Mouse (Mus musculus) CH12.LX (cell line): ENCODE data around the gene Tsnaxip1.

ENCODE experiments used
- BHLHE40 ChIP-seq: IDR thresholded peaks from 2 replicates; pipeline ENCODE4 v1.6.1; 2011; ENCODE audit warnings: mild to moderate bottlenecking, low read depth, low read length, improper control_type of control experiment
- CTCF ChIP-seq, 2 experiments: IDR thresholded peaks in 1 of 2; conservative IDR thresholded peaks in 1 of 2; 2 replicates each; pipeline ENCODE4 v1.5.1; 2011 to 2012; ENCODE audit warnings: low read depth in 2 of 2, low read length in 2 of 2, improper control_type of control experiment in 1 of 2, inconsistent platforms in 1 of 2, mild to moderate bottlenecking in 1 of 2, moderate library complexity in 1 of 2
- EP300 ChIP-seq: IDR thresholded peaks from 2 replicates; pipeline ENCODE4 v1.6.1; 2011; ENCODE audit warnings: low read length, improper control_type of control experiment
- GABPA ChIP-seq: IDR thresholded peaks from 2 replicates; pipeline ENCODE4 v1.6.1; 2012; ENCODE audit warnings: low read depth, low read length, improper control_type of control experiment, inconsistent platforms; ENCODE audit not compliant: insufficient replicate concordance
- KAT2A ChIP-seq: IDR thresholded peaks from 2 replicates; pipeline ENCODE4 v1.6.1; 2012; ENCODE audit warnings: low read length, improper control_type of control experiment, inconsistent platforms; ENCODE audit not compliant: insufficient replicate concordance
- MAZ ChIP-seq: IDR thresholded peaks from 2 replicates; pipeline ENCODE4 v1.6.1; 2012; ENCODE audit warnings: low read depth, mild to moderate bottlenecking, inconsistent platforms, low read length, improper control_type of control experiment, moderate library complexity
- MXI1 ChIP-seq: IDR thresholded peaks from 2 replicates; pipeline ENCODE4 v1.6.1; 2011; ENCODE audit warnings: mild to moderate bottlenecking, low read depth, low read length, improper control_type of control experiment
- NELFE ChIP-seq: IDR thresholded peaks from 2 replicates; pipeline ENCODE4 v1.6.1; 2011; ENCODE audit warnings: low read depth, low read length, improper control_type of control experiment
- POLR2A ChIP-seq: IDR thresholded peaks from 2 replicates; pipeline ENCODE4 v1.6.1; 2011; ENCODE audit warnings: low read depth, mild to moderate bottlenecking, improper control_type of control experiment, low read length
- RCOR1 ChIP-seq: conservative IDR thresholded peaks from 2 replicates; pipeline ENCODE4 v1.6.1; 2012; ENCODE audit warnings: low read depth, mild to moderate bottlenecking, inconsistent platforms, low read length, improper control_type of control experiment
- USF1 ChIP-seq: IDR thresholded peaks from 2 replicates; pipeline ENCODE4 v1.6.1; 2014; ENCODE audit warnings: low read depth, mild to moderate bottlenecking, inconsistent platforms, low read length, improper control_type of control experiment
- ZKSCAN1 ChIP-seq: IDR thresholded peaks from 2 replicates; pipeline ENCODE4 v1.6.1; 2012; ENCODE audit warnings: low read depth, inconsistent platforms, low read length, improper control_type of control experiment, borderline replicate concordance

DNA sequence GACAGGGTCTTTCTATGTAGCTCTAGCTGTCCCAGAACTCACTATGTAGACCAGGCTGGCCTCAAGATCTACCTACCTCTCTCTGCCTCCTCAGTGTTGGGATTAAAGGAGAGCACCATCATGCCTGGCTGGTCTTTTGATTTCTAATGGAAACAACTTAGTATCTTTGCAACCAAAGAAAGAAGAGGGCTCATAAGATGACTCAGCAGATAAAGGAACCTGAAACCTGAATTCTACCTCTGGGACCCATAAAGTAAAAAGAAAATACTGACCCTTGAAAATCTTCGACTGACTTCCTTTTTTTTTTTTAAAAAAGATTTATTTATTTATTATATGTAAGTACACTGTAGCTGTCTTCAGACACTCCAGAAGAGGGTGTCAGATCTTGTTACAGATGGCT is 21.6 kb upstream of the Tsnaxip1 start:
- TF ChIP-seq BHLHE40 (no peak), CTCF (conservative IDR thresholded peaks at IDR 0.05 in 1 of 2, IDR thresholded peaks at IDR 0.05 in 1 of 2; ENCODE audit: low read depth in 2 of 2, low read length in 2 of 2) (no peak), MXI1 (no peak), POLR2A (no peak), ZKSCAN1 (no peak), MAZ (no peak), EP300 (no peak), RCOR1 (no peak), KAT2A (no peak), USF1 (no peak), GABPA (no peak), NELFE (no peak)
